Mouse (Mus musculus): ENCODE results near the gene Ago1. TPM values are rescaled to one million over a fixed set of nuclear protein-coding genes. Genes with fewer than 3 reads are reported as not detected.

Ago1 gene
- total RNA-seq, 2 experiments from 2014 or later: 29.9 to 38.7 TPM

- DNase-seq: peak in 1 of 2 experiments; percentile 15
Observed at GRCm38 (mm10) chr4:126473031-126473430, 4.6 kb upstream of the Ago1 start.

GRCm38 (mm10) chr4:126469334-126469733, 951 bp upstream of the Ago1 start:
- DNase-seq: no peak

DNA sequence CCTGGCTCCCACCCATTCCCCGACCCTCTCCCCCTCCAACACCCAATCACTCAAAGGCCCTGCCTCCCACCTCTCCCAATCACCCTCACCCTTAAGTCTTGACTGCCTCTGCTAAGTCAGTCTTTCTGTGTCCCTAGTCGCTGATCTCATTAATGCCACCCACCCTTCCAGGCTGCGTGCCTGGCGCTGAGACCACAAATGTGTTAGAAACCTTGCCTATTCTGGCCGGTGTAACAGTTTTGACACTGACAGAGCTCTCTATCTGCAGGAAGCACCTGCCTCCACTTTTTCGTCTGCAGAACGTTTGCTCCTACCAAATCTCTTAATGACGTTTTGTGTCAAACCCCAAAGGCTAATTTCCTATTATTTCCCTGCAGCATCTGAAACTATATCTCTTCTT, 542 bp upstream of the Ago1 start:
- DNase-seq: no peak

- peak; percentile 71 to 80 for DNase-seq
Observed at GRCm38 (mm10) chr4:126467721-126468284, 580 bp downstream of the Ago1 start.

DNA sequence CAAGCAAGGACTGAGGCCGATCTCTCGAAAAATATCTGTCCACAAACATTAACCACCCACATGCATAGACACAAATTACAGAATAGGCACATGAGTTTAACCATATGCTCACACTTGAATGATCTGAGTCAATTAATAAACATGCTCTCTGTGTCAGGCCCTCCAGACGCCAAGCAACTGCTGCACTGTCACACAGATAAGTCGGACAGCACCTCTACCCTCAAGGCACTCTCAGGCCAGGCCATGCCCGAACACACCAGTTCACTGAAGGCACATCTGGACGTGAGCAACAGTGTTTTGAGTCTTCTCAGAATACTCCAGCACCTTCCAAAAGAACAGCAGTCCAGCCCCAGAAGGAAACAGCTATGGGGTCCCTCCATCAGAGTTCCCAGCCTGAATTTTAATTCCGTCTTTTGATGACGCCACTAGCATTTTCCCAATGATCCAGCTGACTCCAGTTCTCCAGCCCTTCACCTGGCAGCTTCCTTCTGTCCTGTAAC, 2.1 kb downstream of the Ago1 start:
- DNase-seq: no peak

DNA sequence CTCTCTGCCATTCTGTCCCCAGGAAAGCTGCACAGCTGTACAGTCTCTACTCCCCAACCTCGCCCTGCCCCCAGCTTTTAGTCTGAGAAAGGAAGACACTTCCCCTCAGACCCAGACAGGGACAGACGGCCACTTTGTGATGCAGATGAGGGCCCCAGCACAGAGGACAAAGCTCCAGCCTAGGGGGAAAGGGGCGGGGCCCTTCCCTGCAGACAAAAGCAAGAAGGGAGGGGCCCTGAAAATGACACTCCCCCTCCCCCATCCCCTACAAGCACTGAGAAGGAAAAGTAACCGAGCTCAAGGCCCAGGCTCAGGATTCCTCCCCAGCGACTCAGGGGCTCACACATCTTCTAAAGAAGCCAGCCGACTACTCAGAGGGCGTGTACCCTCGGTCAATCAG, 2.5 kb downstream of the Ago1 start:
- DNase-seq: peak in 1 of 2 experiments; percentile 16

DNA sequence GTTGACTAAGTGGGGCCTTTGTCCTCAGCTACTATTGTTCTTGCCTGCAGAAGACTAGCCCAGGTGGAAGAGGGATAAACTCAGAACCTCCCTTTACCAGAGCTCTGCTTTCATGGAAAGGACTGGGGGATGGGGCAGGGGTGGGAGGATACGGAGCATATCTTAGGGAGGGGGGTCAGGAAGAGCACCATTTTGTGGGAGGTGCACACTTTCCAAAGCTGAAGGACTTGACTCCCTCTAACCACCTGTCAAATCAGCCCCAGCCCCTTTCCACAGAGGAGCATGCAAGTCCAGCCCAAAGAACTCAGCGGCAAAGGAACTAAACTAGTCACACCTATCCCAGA, 3.5 kb downstream of the Ago1 start:
- DNase-seq: no peak

GRCm38 (mm10) chr4:126464189-126464891, 4.0 kb downstream of the Ago1 start:
- DNase-seq: peak in 1 of 2 experiments; percentile 6

DNA sequence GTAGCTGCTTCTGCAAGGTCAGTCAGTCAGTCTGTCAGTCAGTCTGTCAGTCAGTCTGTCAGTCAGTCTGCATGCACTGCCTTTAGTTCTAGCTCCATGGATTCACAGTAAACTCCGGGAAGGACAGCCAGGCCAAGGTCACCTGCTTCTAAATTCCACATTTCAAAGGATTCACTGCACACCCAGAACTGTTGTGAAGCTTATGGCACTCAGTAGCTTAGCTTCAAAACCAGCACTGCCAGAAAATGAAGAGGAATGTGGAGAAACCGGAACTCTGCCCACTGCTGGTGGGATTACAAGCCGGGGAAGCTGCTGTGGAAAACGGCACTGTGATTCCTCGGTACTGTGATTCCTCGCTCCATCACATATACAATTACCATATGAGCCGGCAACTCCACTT, 12.9 kb downstream of the Ago1 start:
- DNase-seq: no peak

GRCm38 (mm10) chr4:126454547-126455254, 13.7 kb downstream of the Ago1 start:
- no peak for DNase-seq

GRCm38 (mm10) chr4:126450268-126450667, 18.1 kb downstream of the Ago1 start:
- DNase-seq: no peak

DNA sequence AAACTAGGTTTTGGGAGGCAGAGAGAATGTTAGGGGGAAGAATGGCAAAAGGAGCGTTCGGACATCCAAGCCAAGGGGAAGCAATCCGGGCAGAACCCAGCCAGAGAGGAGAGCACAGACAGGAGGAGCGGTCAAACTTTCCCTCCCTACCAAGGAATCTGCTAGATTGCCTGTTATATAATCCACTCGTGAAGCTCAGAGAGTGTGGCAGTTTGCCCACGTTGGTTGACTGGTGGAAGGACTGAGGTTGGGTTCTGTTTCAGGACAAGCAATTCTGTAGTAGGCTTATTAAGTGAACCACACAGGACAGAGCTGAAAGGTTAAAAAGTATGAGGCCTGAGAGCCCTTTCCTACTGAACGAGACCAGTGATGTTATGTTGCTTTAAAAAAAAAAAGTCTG, 21.3 kb downstream of the Ago1 start:
- DNase-seq: no peak

DNA sequence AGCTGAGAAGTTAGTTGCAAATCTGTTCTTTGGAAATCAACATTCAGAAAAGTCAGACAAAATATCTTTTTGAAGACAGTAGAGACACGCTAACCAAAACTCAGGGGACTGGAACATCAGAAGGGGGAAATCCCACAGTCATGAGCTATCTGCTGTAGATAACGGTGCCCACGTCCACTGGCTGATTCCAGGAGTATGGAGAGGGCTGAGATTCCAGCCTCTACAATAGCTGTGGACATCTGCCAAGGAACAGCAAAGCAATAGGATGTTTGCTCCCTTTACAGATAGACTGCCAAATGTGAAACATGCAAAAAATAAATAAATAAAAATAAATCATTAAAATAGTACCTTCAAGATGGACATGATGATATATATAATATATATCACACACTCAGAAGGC, 23.9 kb downstream of the Ago1 start:
- DNase-seq: no peak

GRCm38 (mm10) chr4:126438261-126438660, 30.1 kb downstream of the Ago1 start:
- no peak for DNase-seq

GRCm38 (mm10) chr4:126436268-126436667, 32.1 kb downstream of the Ago1 start:
- no peak for DNase-seq

GRCm38 (mm10) chr4:126434094-126434493, 34.3 kb downstream of the Ago1 start:
- no peak for DNase-seq

DNA sequence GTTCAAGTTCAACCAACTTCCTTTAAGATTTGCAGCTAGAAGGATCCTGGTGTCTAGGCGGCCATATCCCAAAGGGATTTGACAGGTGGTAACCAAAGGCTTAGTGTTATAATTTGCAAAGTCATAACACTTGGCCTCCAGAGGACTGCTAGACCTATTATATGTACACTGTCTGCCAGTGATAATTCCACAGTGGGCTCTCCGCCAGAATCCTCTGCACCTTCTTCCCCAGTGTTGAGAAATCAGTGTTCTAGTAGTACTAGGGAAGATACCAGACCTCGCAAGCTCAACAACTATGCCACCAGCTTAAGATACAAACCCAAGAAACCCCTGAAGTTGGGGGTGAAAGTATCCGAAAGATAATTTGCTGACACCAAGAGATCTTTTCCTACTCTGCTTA, 35.2 kb downstream of the Ago1 start:
- DNase-seq: no peak

DNA sequence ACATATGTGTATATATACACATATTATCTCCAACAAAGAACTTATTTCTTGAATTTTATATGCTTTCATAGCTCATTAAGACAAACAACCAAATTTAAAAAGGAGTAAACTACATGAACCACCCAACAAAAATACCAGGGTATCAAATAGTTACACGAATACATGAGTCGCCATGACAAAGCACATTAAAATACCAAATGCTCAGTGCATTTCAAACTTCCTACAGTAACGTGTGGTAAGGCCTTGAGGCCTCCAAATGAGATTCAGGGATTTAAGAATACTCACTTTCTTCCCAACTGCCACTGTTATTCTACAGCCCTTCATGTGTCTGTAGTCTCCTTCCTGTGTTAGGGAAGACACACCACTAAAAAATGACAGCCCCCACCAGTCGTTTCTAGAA, 36.6 kb downstream of the Ago1 start:
- DNase-seq: no peak

DNA sequence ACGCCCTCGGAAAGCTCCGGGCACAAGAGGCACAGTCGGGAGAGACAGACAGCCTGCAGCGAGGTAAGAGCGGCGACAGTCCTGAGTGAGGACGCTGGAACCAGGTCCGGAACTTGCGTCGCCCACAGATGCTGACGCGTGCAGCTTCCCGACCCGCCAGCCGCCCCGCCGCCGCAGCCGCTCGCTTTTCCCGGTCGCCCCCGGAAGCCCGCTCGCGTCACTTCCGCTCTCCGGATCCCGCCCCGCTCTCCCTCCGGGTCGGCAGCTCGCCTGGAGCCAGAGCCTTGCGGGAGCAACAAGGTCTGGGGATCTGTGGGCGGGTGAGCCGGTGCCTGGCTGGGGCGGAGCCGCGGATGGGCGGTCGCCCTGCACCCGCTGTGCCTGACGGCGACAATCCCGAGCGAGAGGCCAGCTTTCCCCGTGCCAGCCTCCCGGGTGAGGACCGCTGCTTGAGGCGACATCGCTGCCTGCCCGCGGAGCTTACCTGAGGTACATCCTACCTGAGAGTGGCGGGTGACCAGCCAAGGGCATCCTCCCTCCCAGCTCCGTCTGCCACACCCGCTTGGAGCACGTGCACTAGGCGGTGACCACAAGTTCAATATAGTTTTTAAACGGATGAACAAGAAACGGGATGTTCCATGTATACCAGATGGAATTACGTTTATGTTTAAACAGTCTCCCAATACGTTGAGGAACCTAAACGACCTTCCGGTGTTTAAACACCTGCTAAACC, 38.9 kb downstream of the Ago1 start, which contains the start of gene Ago3:
Gene Ago3 (minus strand): TSS at position 210 of the 733 bp plus-strand sequence.
- DNase-seq: peak; percentile 99

- DNase-seq: peak in 1 of 2 experiments; percentile 3
Observed at GRCm38 (mm10) chr4:126428682-126429346, 39.6 kb downstream of the Ago1 start.

DNA sequence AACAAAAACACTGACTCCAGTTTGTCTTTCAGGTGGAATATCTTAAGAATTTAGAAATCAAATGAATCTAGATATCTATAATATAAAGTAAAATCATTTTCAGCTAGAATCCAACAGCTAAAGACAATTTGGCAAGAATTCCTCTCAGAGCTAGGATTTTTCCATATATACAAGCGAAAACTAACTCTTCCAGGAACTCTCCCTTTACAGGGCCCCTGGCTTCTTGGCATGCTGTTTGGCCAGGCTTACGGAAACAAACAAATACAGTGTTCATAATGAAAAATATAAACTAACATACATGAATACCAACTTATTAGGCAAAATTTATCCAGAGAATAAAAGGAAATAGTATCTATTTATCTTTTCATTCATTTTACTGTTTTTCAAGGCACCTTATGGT, 44.5 kb downstream of the Ago1 start:
- no peak for DNase-seq

- no peak for DNase-seq
Observed at GRCm38 (mm10) chr4:126415707-126416106, 52.7 kb downstream of the Ago1 start.

All from adrenal gland, postnatal 36 days (tissue).